Mouse (Mus musculus) CH12.LX (cell line): Measurements from ENCODE around the gene Cd200r3.

ENCODE experiments used
- BHLHE40 ChIP-seq: IDR thresholded peaks from 2 replicates; pipeline ENCODE4 v1.6.1; 2011; ENCODE audit warnings: mild to moderate bottlenecking, low read depth, low read length, improper control_type of control experiment
- E2F4 ChIP-seq: IDR thresholded peaks from 2 replicates; pipeline ENCODE4 v1.6.1; 2011; ENCODE audit warnings: low read depth, low read length, improper control_type of control experiment; ENCODE audit not compliant: insufficient replicate concordance
- POLR2A ChIP-seq: IDR thresholded peaks from 2 replicates; pipeline ENCODE4 v1.6.1; 2011; ENCODE audit warnings: low read depth, mild to moderate bottlenecking, improper control_type of control experiment, low read length
- ZNF384 ChIP-seq: IDR thresholded peaks from 2 replicates; pipeline ENCODE4 v1.6.1; 2012; ENCODE audit warnings: low read depth, low read length, improper control_type of control experiment, inconsistent platforms

DNA sequence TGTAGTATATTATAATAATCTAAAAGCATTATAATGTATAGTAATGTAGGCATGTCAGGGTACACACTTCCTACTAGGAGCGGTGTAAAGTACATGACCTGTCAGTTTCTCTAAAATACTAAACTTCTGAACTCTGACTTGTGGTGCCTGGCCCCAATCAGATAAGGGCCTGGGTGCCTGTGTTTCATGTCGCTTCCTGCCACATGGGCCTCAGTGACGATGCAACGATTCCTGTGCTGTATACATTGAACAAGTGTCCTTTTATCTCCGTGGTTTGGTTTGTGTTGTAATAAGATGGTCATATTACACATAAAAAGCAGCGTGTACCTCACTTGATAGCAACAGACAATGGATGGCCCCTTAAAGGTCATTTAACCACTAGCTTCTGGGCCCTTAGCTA lies 81.8 kb downstream of the Cd200r3 start:
- TF ChIP-seq BHLHE40 (no peak), E2F4 (no peak), ZNF384 (no peak), POLR2A (no peak)
